Mouse (Mus musculus) forebrain, embryonic 10.5 days (tissue): ENCODE data around the gene Skap1. TPM values are rescaled to one million over a fixed set of nuclear protein-coding genes. Genes with fewer than 3 reads are reported as not detected.

ENCODE experiments used
- DNase-seq: peaks from one replicate; pipeline ENCODE4 v3.0.0-alpha.2; 2017; ENCODE audit warnings: low spot score; ENCODE audit errors: extremely low spot score
- H3K27ac ChIP-seq: fragments of 300-500 bp; sonication (generic); 2 replicates; pipeline ENCODE4 v1.5.1; 2016; ENCODE audit warnings: mild to moderate bottlenecking
- H3K27me3 ChIP-seq: fragments of 300-500 bp; sonication (generic); 2 replicates; pipeline ENCODE4 v1.6.1; 2016; ENCODE audit warnings: mild to moderate bottlenecking; ENCODE audit not compliant: poor library complexity, severe bottlenecking
- H3K36me3 ChIP-seq: fragments of 300-500 bp; sonication (generic); replicated peaks from 2 replicates; pipeline ENCODE4 v1.6.1; 2016; ENCODE audit warnings: mild to moderate bottlenecking, moderate library complexity
- H3K4me1 ChIP-seq: fragments of 300-500 bp; sonication (generic); 2 replicates; pipeline ENCODE4 v1.6.1; 2016
- H3K4me3 ChIP-seq: fragments of 300-500 bp; sonication (generic); 2 replicates; pipeline ENCODE4 v1.5.1; 2016; ENCODE audit warnings: mild to moderate bottlenecking, moderate library complexity
- H3K9me3 ChIP-seq: fragments of 300-500 bp; sonication (generic); 2 replicates; pipeline ENCODE4 v1.6.1; 2016; ENCODE audit warnings: mild to moderate bottlenecking, moderate library complexity
- WGBS: fragments of 180-500 bp; shearing (Covaris S2); methylation state at CpG from one replicate; pipeline ENCODE4 v1.1.7; 2016; 5-methylcytosine and 5-hydroxymethylcytosine counted together
- polyA plus RNA-seq: library from polyadenylated mRNA; unstranded; fragments of >200 nt; fragmentation: Nextera tagmentation; extraction: Ambion mirVana; gene quantifications from 2 replicates; pipeline ENCODE4 v1.2.1, GENCODE M21; 2016

Skap1 gene
- polyA plus RNA-seq, 1 experiment from 2014 or later: 2.2 TPM

DNA sequence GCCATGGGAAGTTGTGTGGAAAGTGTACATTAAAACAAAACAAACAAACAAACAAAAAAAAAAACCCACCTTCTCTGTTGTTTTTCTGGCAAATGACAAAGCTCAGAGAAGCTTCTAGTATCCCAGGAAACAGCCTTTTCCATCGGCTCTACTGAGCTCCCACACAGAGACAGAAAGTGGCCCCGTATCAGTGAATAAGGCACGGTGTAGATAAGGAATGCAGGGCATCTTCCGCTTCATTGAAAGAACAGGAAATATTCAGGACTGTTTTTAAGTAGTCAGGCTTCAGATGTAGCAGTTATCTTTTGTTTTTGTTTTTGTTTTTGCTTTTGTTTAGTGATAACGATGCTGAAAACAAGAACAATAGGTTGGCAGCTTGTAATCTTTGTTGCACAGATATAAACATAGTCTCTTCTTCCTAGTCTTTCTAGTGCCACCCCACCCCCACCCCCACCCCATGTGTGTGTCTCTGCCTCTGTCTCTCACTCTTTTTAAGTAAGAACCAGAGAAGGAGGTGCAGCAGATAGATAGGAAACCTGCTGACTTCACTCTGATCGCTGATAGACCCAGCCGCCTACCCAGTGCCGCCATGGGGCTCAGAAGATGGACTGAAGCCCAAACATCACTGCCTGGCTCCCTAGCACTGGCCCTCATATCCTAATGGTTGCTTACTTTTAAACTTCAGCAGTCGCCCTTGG is 3.8 kb downstream of the Skap1 start:
- DNase-seq: no peak
- H3K27me3 ChIP-seq: peaks cover 34% of the 10 kb centered on the region
- H3K27ac ChIP-seq: no peak overlapping the region
- H3K36me3 ChIP-seq: no peaks in the 10 kb centered on the region
- H3K4me3 ChIP-seq: no peak overlapping the region
- H3K9me3 ChIP-seq: no peaks in the 10 kb centered on the region
- H3K4me1 ChIP-seq: peaks cover 45% of the 10 kb centered on the region
- 68% methylated on average over 9 of the region's 9 CpGs for WGBS

DNA sequence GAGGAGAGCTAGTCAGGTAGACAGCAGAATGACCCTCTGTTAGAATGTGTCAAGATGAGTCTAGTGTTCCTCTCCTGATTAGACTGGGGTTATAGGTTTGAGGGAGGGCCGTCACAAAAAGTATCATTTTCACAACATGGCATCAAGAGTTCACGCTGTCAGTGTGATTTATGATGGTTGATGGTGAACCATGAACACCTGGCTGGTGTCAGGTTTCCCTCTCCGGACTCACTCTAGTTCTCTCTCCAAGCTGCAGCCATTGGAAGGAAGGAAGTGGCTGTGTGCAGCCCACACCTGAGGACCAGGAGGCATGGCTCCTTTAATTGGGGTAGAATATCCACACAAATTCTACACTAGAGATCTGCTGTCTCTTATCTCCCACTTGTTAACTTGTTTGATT is 18.3 kb downstream of the Skap1 start:
- 90% methylated on average over 3 of the region's 3 CpGs for WGBS
- no peaks in the 10 kb centered on the region for H3K9me3 ChIP-seq
- H3K4me3 ChIP-seq: no peak overlapping the region
- no peaks in the 10 kb centered on the region for H3K36me3 ChIP-seq
- H3K27ac ChIP-seq: no peak overlapping the region
- H3K27me3 ChIP-seq: no peaks in the 10 kb centered on the region
- DNase-seq: no peak
- no peaks in the 10 kb centered on the region for H3K4me1 ChIP-seq

DNA sequence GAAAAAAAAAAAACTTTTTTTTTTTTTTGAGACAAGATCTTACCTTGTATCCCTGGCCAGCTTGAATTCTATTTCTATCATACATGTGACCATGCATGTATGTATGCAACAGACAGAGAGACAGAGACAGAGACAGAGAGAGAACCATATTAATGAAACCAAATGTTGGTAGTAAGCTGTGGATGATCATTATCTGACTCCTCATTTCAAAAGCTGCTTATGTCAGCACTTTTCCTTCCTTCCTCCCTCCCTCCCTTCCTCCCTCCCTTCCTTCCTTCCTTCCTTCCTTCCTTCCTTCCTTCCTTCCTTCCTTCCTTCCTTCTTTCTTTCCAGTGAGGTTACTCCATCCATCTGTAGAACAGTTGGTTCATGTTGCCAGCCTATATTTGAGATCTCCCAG is 18.8 kb downstream of the Skap1 start:
- Histone ChIP-seq H3K9me3 (no peaks in the 10 kb centered on the region), H3K27me3 (no peaks in the 10 kb centered on the region), H3K36me3 (no peaks in the 10 kb centered on the region), H3K4me1 (no peaks in the 10 kb centered on the region; the same call in 1 of the 2 replicates), H3K27ac (no peak overlapping the region), H3K4me3 (no peak overlapping the region)
- no peak for DNase-seq

DNA sequence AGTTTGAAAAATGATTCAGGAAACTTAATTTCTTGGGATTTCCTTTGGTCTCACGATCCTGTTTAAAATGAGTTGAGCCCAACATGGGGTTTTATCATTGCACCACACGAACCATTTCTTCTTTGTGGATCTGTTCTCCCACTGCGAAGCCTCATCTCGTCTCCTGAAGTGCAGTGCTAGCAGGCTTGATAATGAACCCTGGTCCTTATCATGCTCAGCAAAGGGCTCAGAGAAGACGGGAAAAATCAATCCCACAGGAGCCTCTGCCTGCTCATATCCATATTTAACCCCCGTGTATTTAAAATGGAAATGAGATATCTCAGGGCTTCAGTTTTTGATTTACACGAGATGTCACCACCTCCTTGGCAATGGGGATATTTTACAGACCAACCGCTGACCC is 34.1 kb downstream of the Skap1 start:
- WGBS: 70% methylated on average over 8 of the region's 8 CpGs
- Histone ChIP-seq H3K36me3 (no peaks in the 10 kb centered on the region), H3K27me3 (peaks cover 18% of the 10 kb centered on the region), H3K4me3 (no peak overlapping the region), H3K4me1 (peaks cover 45% of the 10 kb centered on the region), H3K9me3 (no peaks in the 10 kb centered on the region), H3K27ac (peak overlapping the region; percentile 60; the same call in 1 of the 2 replicates)
- no peak for DNase-seq

DNA sequence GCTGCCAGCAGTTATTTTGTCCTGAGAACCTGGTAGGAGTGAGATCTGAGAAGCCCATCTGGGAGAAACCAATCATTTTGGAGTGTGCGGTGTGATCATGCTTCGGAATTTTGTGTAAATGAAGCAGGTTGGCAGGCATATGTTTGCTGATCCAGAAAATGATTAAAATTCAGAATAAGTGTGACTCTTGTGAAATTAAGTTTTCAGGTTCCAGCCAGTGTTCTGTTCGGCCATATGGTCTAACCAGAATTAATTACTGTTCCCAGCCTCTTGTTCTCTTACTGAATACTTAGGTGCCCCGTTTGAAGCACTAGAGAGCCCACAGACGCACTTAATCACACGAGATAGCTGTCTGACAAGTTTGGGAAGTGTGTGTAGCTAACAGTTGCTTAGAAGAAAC is 36.6 kb downstream of the Skap1 start:
- 75% methylated on average over 6 of the region's 6 CpGs for WGBS

DNA sequence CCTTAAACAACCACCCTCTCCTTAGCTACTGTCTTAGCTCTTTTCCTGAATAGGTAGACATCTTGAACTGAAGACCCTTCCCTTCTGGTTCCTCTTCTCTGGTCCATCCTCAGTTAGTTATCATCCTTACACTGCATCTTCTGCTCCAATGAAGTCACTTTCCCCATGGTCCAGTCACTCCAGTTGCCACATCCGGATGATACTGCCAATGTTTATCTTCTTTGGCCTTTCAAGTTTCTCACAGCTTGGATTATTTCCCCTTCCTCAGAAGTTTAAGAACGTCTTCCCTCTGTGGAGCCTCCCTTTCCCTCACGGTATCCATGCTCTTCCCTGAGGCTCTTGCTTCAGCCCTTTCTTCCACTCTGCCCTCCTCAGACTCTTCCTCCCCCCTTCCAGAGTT is 38.6 kb downstream of the Skap1 start:
- no peaks in the 10 kb centered on the region for H3K36me3 ChIP-seq
- H3K27ac ChIP-seq: no peak overlapping the region
- peaks cover 45% of the 10 kb centered on the region for H3K4me1 ChIP-seq
- no peak for DNase-seq
- no peak overlapping the region for H3K4me3 ChIP-seq
- WGBS: 88% methylated on average over 3 of the region's 3 CpGs
- H3K9me3 ChIP-seq: no peaks in the 10 kb centered on the region
- peaks cover 19% of the 10 kb centered on the region for H3K27me3 ChIP-seq

More for the DNA sequence above, 36.6 kb downstream of the Skap1 start:
- Histone ChIP-seq H3K9me3 (no peaks in the 10 kb centered on the region), H3K27me3 (peaks cover 19% of the 10 kb centered on the region), H3K36me3 (no peaks in the 10 kb centered on the region), H3K4me1 (peaks cover 58% of the 10 kb centered on the region), H3K27ac (no peak overlapping the region), H3K4me3 (no peak overlapping the region)
- DNase-seq: no peak

DNA sequence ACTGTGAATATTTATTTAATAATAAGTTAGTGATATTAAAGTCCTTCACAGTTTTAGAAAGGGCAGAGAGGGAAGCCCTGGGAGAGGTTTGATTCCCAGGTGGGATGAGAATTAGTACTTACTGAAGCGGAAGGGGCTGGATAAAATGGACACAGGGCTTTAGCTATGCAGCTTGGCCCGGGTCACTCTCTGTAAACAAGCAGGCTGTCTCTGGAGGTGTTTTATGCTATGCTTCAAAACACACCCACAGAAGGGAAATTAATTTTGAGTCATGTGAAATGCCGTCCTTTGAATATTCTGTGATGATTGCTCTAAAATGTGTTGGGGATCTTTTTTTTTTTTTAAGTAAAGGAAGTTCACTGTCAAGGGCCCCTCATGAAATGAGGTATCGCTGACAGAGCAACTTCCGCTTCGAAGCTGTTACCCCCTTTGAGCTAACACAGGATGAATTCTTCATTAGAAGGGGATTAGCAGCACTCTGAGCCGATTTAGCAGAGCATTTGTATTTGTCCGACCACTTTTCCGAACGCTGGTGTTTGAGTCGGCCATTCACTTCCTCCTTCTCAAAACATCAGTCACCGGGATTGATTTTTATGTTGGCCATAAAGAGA is 40.2 kb downstream of the Skap1 start:
- peaks cover 22% of the 10 kb centered on the region for H3K27me3 ChIP-seq
- WGBS: 40% methylated on average over 12 of the region's 12 CpGs
- no peak for DNase-seq
- H3K9me3 ChIP-seq: no peaks in the 10 kb centered on the region
- peak overlapping the region; percentile 7; the same call in 1 of the 2 replicates for H3K4me3 ChIP-seq
- H3K36me3 ChIP-seq: no peaks in the 10 kb centered on the region
- no peak overlapping the region for H3K27ac ChIP-seq
- H3K4me1 ChIP-seq: peaks cover 29% of the 10 kb centered on the region

DNA sequence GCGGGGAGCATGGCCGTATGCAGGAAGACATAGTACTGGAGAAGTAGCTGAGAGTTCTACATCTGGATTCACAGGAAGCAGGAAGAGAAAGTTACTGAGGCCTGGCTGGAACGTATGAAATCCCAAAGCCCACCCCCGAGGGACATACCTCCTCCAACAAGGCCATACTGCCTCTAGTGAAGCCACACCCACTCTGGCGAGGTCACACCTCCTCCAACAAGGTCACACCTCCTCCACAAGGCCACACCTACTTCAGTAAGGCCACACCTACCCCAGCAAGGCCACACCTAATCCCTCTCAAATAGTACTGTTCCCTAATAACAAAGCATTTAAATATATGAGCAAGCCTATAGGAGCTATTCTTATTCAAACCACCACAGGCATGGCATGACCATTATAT is 41.4 kb downstream of the Skap1 start:
- Histone ChIP-seq H3K4me3 (no peak overlapping the region), H3K27me3 (peaks cover 19% of the 10 kb centered on the region), H3K4me1 (peaks cover 30% of the 10 kb centered on the region), H3K27ac (no peak overlapping the region), H3K9me3 (no peaks in the 10 kb centered on the region), H3K36me3 (no peaks in the 10 kb centered on the region)
- no peak for DNase-seq
- WGBS: 70% methylated on average over 5 of the region's 5 CpGs

DNA sequence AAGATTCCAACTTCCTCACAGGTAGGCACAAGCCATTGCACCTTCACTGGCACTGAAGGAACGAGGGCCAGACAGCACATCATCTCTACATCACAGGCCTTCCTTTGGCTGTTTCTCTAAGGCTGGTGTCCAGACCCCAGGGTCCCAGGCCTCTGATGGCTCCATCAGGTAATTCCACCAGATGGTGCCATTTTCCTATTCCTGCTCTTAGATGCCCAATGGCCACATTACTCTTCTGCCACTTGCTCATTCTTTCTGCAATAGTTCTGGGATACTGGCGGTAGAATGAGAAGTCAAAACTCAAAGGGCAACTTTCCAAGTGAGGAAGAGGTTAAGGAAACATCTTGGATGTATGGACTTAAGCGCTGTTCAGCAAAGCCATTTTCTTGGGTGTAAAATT is 50.8 kb downstream of the Skap1 start:
- Histone ChIP-seq H3K4me1 (peaks cover 8% of the 10 kb centered on the region; the same call in 1 of the 2 replicates), H3K36me3 (no peaks in the 10 kb centered on the region), H3K27ac (no peak overlapping the region), H3K4me3 (no peak overlapping the region), H3K9me3 (no peaks in the 10 kb centered on the region), H3K27me3 (peaks cover 6% of the 10 kb centered on the region)
- no peak for DNase-seq
- 90% methylated on average over 3 of the region's 3 CpGs for WGBS

DNA sequence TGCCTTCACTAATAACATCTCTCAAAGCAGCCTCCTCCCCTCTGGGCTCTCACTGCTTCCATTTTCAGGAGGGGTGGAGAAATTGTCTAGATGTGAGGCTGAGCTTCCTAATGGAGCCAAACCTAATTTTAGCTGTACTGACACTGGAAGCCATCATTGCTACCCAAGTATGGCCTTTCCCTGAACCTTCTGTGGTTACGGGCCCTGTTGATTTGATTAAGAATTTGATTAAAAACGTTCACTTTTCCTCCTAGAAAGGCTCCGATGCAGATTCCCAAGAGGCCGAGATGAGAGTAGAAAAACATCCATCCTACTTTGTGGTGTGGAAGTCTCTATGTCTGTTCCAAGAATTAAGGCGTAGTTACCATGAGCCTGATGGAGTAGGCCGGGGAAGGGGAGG is 60.1 kb downstream of the Skap1 start:
- no peak for DNase-seq

DNA sequence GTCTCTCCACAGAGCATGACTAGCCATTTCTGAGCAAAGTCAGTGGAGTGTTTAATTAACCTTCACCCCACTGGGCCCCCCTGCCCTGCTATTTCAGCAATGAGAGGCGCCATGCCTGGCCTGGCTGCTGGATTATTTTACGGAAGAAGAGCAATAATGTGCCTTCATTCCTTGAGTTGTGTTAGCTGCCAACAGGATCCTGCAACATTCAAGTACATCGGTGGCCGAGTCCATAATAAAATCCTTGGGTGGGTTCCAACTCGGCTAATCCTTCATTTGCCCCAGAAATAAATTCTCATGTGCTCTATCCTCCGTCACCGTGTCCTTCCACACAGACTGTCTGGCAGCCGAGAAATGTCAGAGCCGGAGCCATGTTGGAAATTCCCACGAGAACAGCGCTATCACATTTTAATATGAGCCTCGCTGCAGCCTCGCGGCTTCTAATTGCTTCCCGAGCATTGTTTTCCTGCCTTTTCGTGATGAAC is 61.8 kb downstream of the Skap1 start:
- DNase-seq: no peak
- Histone ChIP-seq H3K4me3 (no peak overlapping the region), H3K9me3 (no peaks in the 10 kb centered on the region), H3K36me3 (no peaks in the 10 kb centered on the region), H3K4me1 (peaks cover 3% of the 10 kb centered on the region; the same call in 1 of the 2 replicates), H3K27me3 (no peaks in the 10 kb centered on the region), H3K27ac (no peak overlapping the region)
- 94% methylated on average over 16 of the region's 16 CpGs for WGBS

More for the DNA sequence above, 60.1 kb downstream of the Skap1 start:
- H3K9me3 ChIP-seq: no peaks in the 10 kb centered on the region
- no peaks in the 10 kb centered on the region for H3K36me3 ChIP-seq
- no peak overlapping the region for H3K4me3 ChIP-seq
- 85% methylated on average over 6 of the region's 6 CpGs for WGBS
- H3K27me3 ChIP-seq: no peaks in the 10 kb centered on the region
- peaks cover 3% of the 10 kb centered on the region; the same call in 1 of the 2 replicates for H3K4me1 ChIP-seq
- H3K27ac ChIP-seq: no peak overlapping the region

DNA sequence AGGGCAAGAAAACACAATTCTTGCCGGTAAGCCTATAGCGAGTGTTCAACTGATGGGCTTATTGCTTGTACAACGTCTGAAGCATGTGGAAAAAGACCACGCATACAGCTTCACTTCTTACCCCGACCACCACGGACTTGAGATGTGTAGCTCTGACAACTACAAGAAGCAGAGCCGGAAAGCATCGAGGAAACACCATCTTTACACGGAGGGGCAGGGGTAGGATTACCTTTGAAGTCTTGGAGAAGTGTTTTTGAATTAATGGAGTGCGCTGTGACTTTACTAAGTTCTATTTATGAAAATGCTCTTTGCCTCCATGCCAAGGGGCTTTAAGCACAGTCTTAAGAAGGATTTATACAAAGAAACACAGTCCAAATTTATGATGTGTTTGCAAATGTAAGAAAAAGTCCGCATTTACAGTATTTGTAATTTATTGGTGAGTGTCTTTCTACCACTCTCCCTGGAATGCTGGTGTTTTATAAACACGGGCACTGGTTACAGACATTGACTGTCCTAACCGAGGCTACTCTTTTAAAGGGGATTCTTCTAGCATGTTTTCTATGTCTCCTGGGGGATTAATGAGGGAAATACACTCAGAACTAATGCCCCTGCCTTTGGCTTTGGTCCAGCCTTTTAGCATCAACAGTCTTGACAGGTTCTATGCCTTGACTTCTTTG is 67.5 kb downstream of the Skap1 start:
- Histone ChIP-seq H3K36me3 (no peaks in the 10 kb centered on the region), H3K27ac (no peak overlapping the region), H3K9me3 (no peaks in the 10 kb centered on the region), H3K27me3 (peaks cover 7% of the 10 kb centered on the region), H3K4me3 (no peak overlapping the region), H3K4me1 (no peaks in the 10 kb centered on the region)
- 85% methylated on average over 13 of the region's 13 CpGs for WGBS
- no peak for DNase-seq

DNA sequence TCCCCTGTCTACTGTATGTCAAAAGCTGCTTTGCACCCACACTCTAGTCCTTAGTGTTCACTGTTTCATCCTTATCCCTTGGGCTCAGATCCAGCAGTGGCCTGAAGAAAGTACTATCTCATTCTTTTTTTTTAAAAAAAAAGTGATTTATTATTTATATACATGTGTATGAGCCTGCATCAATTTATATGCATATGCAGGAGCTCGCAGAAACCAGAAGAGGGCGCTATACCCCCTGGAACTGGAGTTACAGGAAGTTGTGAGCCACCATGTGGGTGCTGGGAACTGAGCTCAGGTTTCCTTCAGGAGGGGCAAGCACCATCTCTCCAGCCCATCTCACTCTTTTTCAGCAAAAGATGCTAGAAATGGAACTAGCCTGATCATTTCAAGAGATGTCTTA is 70.1 kb downstream of the Skap1 start:
- no peak for DNase-seq
- Histone ChIP-seq H3K27ac (no peak overlapping the region), H3K27me3 (peaks cover 32% of the 10 kb centered on the region), H3K4me1 (no peaks in the 10 kb centered on the region), H3K4me3 (no peak overlapping the region), H3K36me3 (no peaks in the 10 kb centered on the region), H3K9me3 (no peaks in the 10 kb centered on the region)
- 77% methylated on average over 2 of the region's 2 CpGs for WGBS
